8 mouse cellular contexts compared by ENCODE assay signal in the genomic region with DNA sequence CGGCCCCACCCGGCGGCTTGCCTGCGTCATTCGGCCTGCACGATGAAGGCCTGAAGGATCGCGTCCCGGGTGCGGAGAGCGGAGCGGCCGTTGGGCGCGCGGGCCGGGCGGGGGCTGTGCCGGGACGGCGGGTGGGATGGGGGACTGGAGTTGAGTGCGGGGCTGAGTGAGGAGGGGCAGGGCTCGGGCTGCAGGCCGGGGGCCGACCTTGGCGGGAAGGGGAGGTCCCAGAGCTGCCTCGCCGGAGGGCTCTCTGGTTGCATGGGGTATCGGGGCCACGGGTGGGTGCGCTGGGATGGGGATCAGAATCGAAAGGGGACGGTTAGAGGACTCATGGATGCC. TPM values are rescaled to one million over a fixed set of nuclear protein-coding genes. Genes with fewer than 3 reads are reported as not detected.
DNase-seq lines count a peak whose midpoint lies in the region; ATAC-seq and TF ChIP-seq lines count a peak whose summit lies in the region.

No protein-coding gene starts in this region.

- H3K4me3 ChIP-seq in lung, embryonic 14.5 days (ENCODE audit: low read depth, low read length), result peak overlapping the region; percentile 69
- H3K4me3 ChIP-seq in embryonic facial prominence, embryonic 12.5 days, result peak overlapping the region; percentile 93
- peak overlapping the region; percentile 82 for H3K4me3 ChIP-seq in intestine, embryonic 14.5 days (ENCODE audit: low read depth, low read length)
- peak overlapping the region; percentile 94 for H3K4me3 ChIP-seq in neural tube, embryonic 12.5 days

- peak overlapping the region; percentile 83 for H3K4me2 ChIP-seq in lung, embryonic 14.5 days
- H3K4me2 ChIP-seq in embryonic facial prominence, embryonic 12.5 days (replicated peaks), result peak overlapping the region; percentile 68
- peak overlapping the region; percentile 64 for H3K4me2 ChIP-seq in intestine, embryonic 14.5 days (ENCODE audit: low read length)
- H3K4me2 ChIP-seq in neural tube, embryonic 12.5 days (replicated peaks), result peak overlapping the region; percentile 63

- no peaks in the 10 kb centered on the region for H3K9me3 ChIP-seq in lung, embryonic 14.5 days (ENCODE audit: low read depth, low read length)
- no peaks in the 10 kb centered on the region for H3K9me3 ChIP-seq in embryonic facial prominence, embryonic 12.5 days
- no peaks in the 10 kb centered on the region for H3K9me3 ChIP-seq in intestine, embryonic 14.5 days (ENCODE audit: control insufficient read depth, low read length)
- H3K9me3 ChIP-seq in neural tube, embryonic 12.5 days, result no peaks in the 10 kb centered on the region

- peaks cover 33% of the 10 kb centered on the region for H3K36me3 ChIP-seq in lung, embryonic 14.5 days (ENCODE audit: insufficient read depth)
- peaks cover 33% of the 10 kb centered on the region for H3K36me3 ChIP-seq in embryonic facial prominence, embryonic 12.5 days
- peaks cover 33% of the 10 kb centered on the region for H3K36me3 ChIP-seq in intestine, embryonic 14.5 days (ENCODE audit: control insufficient read depth, insufficient read depth, low read length)
- H3K36me3 ChIP-seq in neural tube, embryonic 12.5 days, result peaks cover 31% of the 10 kb centered on the region

- WGBS in lung, embryonic 14.5 days, result under 1% methylated on average over 32 of the region's 33 CpGs
- 1% methylated on average over 33 of the region's 33 CpGs for WGBS in embryonic facial prominence, embryonic 12.5 days
- under 1% methylated on average over 33 of the region's 33 CpGs for WGBS in intestine, embryonic 14.5 days
- WGBS in neural tube, embryonic 12.5 days, result 2% methylated on average over 33 of the region's 33 CpGs

- ATAC-seq in lung, embryonic 14.5 days (ENCODE audit: insufficient read depth), result peak; percentile 50
- peak; percentile 39; the same call in 1 of the 2 replicates for ATAC-seq in embryonic facial prominence, embryonic 12.5 days (ENCODE audit: insufficient number of reproducible peaks, insufficient read depth, low FRiP score, low TSS enrichment)
- ATAC-seq in intestine, embryonic 14.5 days (replicated peaks; ENCODE audit: low FRiP score, low TSS enrichment, low read depth), result peak; percentile 54; the same call in 1 of the 2 replicates
- peak; percentile 61; the same call in 1 of the 2 replicates for ATAC-seq in neural tube, embryonic 12.5 days (ENCODE audit: low FRiP score, low read depth)

- intact Hi-C loops in left cerebral cortex, postnatal 25 days (cut with DNase I), result no loop called here

- H3K4me1 ChIP-seq in lung, embryonic 14.5 days (ENCODE audit: insufficient read depth), result peaks cover 19% of the 10 kb centered on the region
- peaks cover 30% of the 10 kb centered on the region for H3K4me1 ChIP-seq in embryonic facial prominence, embryonic 12.5 days
- peaks cover 25% of the 10 kb centered on the region for H3K4me1 ChIP-seq in intestine, embryonic 14.5 days (replicated peaks; ENCODE audit: control insufficient read depth, insufficient read depth, low read length)
- peaks cover 45% of the 10 kb centered on the region for H3K4me1 ChIP-seq in neural tube, embryonic 12.5 days

- no peaks in the 10 kb centered on the region for H3K27me3 ChIP-seq in lung, embryonic 14.5 days (ENCODE audit: insufficient read depth, low read length)
- H3K27me3 ChIP-seq in embryonic facial prominence, embryonic 12.5 days, result no peaks in the 10 kb centered on the region
- no peaks in the 10 kb centered on the region for H3K27me3 ChIP-seq in intestine, embryonic 14.5 days (replicated peaks; ENCODE audit: control insufficient read depth, insufficient read depth, low read length)
- no peaks in the 10 kb centered on the region for H3K27me3 ChIP-seq in neural tube, embryonic 12.5 days (replicated peaks)

- no peak for DNase-seq in lung, embryonic 14.5 days
- no peak for DNase-seq in lung, adult 18-20 months
- DNase-seq in intestine, embryonic 14.5 days (ENCODE audit: low spot score), result no peak
- no peak for DNase-seq in left cerebral cortex, postnatal 25 days (ENCODE audit: low spot score in 2 of 2)
- no peak for DNase-seq in layer of hippocampus, postnatal 25 days (ENCODE audit: extremely low spot score in 1 of 2, low spot score in 1 of 2)
- DNase-seq in layer of hippocampus, adult 8-10 months (ENCODE audit: low spot score in 2 of 2), result no peak

- TF ChIP-seq CTCF in lung, embryonic 14.5 days (IDR thresholded peaks at IDR 0.05; ENCODE audit: low read depth), result no peak

- H3K9ac ChIP-seq in lung, embryonic 14.5 days, result peak overlapping the region; percentile 82
- H3K9ac ChIP-seq in embryonic facial prominence, embryonic 12.5 days, result peak overlapping the region; percentile 90
- peak overlapping the region; percentile 85 for H3K9ac ChIP-seq in intestine, embryonic 14.5 days (ENCODE audit: low read length)
- peak overlapping the region; percentile 94 for H3K9ac ChIP-seq in neural tube, embryonic 12.5 days

- H3K27ac ChIP-seq in lung, embryonic 14.5 days (ENCODE audit: low read depth), result peak overlapping the region; percentile 94
- H3K27ac ChIP-seq in embryonic facial prominence, embryonic 12.5 days, result peak overlapping the region; percentile 97
- H3K27ac ChIP-seq in intestine, embryonic 14.5 days (ENCODE audit: low read depth), result peak overlapping the region; percentile 94
- H3K27ac ChIP-seq in neural tube, embryonic 12.5 days, result peak overlapping the region; percentile 87

RNA-seq across cellular contexts. Expression of gene Zfp574, which starts 5.0 kb away (rescaled TPM):
- polyA plus RNA-seq in lung, embryonic 14.5 days (2014; fragmentation: Nextera tagmentation; extraction: Ambion mirVana), result 29.9 and 30.7 TPM in 2 replicates
- 38.8 and 41.5 TPM in 2 replicates for polyA plus RNA-seq in embryonic facial prominence, embryonic 12.5 days (2016; fragmentation: Nextera tagmentation; extraction: Ambion mirVana)
- polyA plus RNA-seq in intestine, embryonic 14.5 days (2014; fragmentation: Nextera tagmentation; extraction: Ambion mirVana), result 21.9 and 24.8 TPM in 2 replicates
- polyA plus RNA-seq in neural tube, embryonic 12.5 days (2016; fragmentation: Nextera tagmentation; extraction: Ambion mirVana), result 38.7 and 39.2 TPM in 2 replicates
- 10 to 100 TPM; 31.4 to 37.0 TPM for total RNA-seq in left cerebral cortex, postnatal 25 days (2021)
- total RNA-seq in layer of hippocampus, postnatal 25 days (2021), result 10 to 100 TPM; 29.2 to 29.6 TPM
- 10 to 100 TPM; 28.0 to 31.0 (median 29.6) TPM for total RNA-seq in layer of hippocampus, adult 8-10 months (2022)

RNA-seq across cellular contexts. Expression of gene Grik5, which starts 5.2 kb away (rescaled TPM):
- polyA plus RNA-seq in lung, embryonic 14.5 days (2014; fragmentation: Nextera tagmentation; extraction: Ambion mirVana), result 6.7 and 6.8 TPM in 2 replicates
- 12.4 and 13.1 TPM in 2 replicates for polyA plus RNA-seq in embryonic facial prominence, embryonic 12.5 days (2016; fragmentation: Nextera tagmentation; extraction: Ambion mirVana)
- polyA plus RNA-seq in intestine, embryonic 14.5 days (2014; fragmentation: Nextera tagmentation; extraction: Ambion mirVana), result 7.0 and 8.8 TPM in 2 replicates
- 18.6 and 19.5 TPM in 2 replicates for polyA plus RNA-seq in neural tube, embryonic 12.5 days (2016; fragmentation: Nextera tagmentation; extraction: Ambion mirVana)
- 100 to 1,000 TPM; 215 to 242 TPM for total RNA-seq in left cerebral cortex, postnatal 25 days (2021)
- 100 to 1,000 TPM; 225 to 267 TPM for total RNA-seq in layer of hippocampus, postnatal 25 days (2021)
- total RNA-seq in layer of hippocampus, adult 8-10 months (2022), result 100 to 1,000 TPM; 206 to 235 (median 220) TPM
